Mouse (Mus musculus) lung, embryonic 14.5 days (tissue): ENCODE results near the gene Gm2564. TPM values are rescaled to one million over a fixed set of nuclear protein-coding genes. Genes with fewer than 3 reads are reported as not detected.
"Not testable (repeated sequence)": the region's sequence is repeated elsewhere in the genome, so short reads cannot be mapped to it uniquely, and the experiment has no call there.

Experiments
- ATAC-seq: fragments of 200-750 bp; cut with Nextera tagmentation; 2 replicates; pipeline ENCODE4 v1.8.0; 2017; ENCODE audit warnings: mild to moderate bottlenecking, moderate TSS enrichment, moderate library complexity; ENCODE audit not compliant: insufficient read depth
- DNase-seq: peaks from one replicate; pipeline ENCODE4 v3.0.0-alpha.2; 2015
- H3K27ac ChIP-seq: fragments of 300-500 bp; sonication (generic); 2 replicates; pipeline ENCODE4 v1.5.1; 2014; ENCODE audit warnings: low read depth, mild to moderate bottlenecking, moderate library complexity
- H3K27me3 ChIP-seq: fragments of 300-500 bp; sonication (generic); 2 replicates; pipeline ENCODE4 v1.6.1; 2014; ENCODE audit warnings: low read length, control low read depth; ENCODE audit not compliant: insufficient read depth
- H3K36me3 ChIP-seq: fragments of 300-500 bp; sonication (generic); 2 replicates; pipeline ENCODE4 v1.6.1; 2014; ENCODE audit warnings: control low read depth; ENCODE audit not compliant: insufficient read depth
- H3K4me1 ChIP-seq: fragments of 300-500 bp; sonication (generic); 2 replicates; pipeline ENCODE4 v1.6.1; 2014; ENCODE audit warnings: antibody characterized with exemption, control low read depth; ENCODE audit not compliant: insufficient read depth
- H3K4me2 ChIP-seq: fragments of 300-500 bp; sonication (generic); 2 replicates; pipeline ENCODE4 v1.6.1; 2014; ENCODE audit warnings: mild to moderate bottlenecking
- H3K4me3 ChIP-seq: fragments of 300-500 bp; sonication (generic); 2 replicates; pipeline ENCODE4 v1.5.1; 2014; ENCODE audit warnings: low read depth, low read length
- H3K9ac ChIP-seq: fragments of 300-500 bp; sonication (generic); 2 replicates; pipeline ENCODE4 v1.6.1; 2014
- H3K9me3 ChIP-seq: fragments of 300-500 bp; sonication (generic); 2 replicates; pipeline ENCODE4 v1.6.1; 2016; ENCODE audit warnings: low read depth, low read length, control low read depth
- WGBS: fragments of 180-500 bp; shearing (Covaris S2); extraction: QIAGEN DNeasy Blood & Tissue Kit; methylation state at CpG from one replicate; pipeline ENCODE4 v1.1.7; 2014; 5-methylcytosine and 5-hydroxymethylcytosine counted together
- polyA plus RNA-seq: library from polyadenylated mRNA; unstranded; fragments of >200 nt; fragmentation: Nextera tagmentation; extraction: Ambion mirVana; gene quantifications from 2 replicates; pipeline ENCODE4 v1.2.1, GENCODE M21; 2014

Gene Gm2564
- not detected in 2 replicates for polyA plus RNA-seq

DNA sequence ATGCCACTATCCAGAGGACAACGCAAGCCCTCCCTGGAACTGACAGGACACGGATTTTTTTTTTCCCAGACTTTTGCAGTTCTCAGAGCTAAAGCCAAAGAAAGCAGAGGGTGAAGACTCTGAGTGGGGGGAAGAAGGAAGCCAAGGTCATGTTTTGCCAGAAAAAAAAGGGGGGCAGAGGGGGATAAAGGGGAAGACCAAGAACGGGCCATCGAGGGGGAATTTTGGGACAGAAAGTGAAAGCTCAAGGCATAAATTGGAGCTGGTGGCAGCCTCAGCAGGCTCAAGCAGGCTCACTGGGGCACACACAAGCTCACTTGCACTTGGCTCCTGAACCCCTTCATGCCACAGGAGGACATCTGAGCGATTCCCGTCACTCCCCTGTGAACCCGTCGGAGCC is at the start of gene Gm2564:
Gene Gm2564, plus strand, starts transcription at position 301 of the 400 bp plus-strand sequence.
- no CpG with 5 or more reads among the region's 8 CpGs for WGBS
- not testable (repeated sequence) for H3K4me1 ChIP-seq, H3K27ac ChIP-seq, H3K36me3 ChIP-seq, H3K27me3 ChIP-seq, DNase-seq, H3K9ac ChIP-seq, ATAC-seq, H3K4me3 ChIP-seq, H3K9me3 ChIP-seq, H3K4me2 ChIP-seq

DNA sequence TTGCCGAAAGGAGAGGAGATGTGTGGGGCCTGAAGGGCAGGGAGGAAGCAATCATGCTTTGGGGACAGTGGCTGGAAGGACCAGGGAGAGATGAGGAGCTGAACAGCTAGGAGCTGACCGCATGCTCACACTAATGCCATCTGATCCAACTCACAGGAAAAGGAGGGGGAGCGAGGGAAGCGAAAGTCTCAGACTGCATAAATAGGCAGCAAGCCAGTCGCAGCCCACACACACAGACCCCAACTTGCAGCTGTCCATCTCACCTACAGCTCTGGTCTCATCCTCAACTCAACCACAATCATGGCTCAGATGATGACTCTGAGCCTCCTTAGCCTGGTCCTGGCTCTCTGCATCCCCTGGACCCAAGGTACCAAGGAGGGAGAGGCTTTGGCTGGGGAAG is 17.6 kb upstream of the Gm2564 start, which contains the start of gene Gm10591:
Gene Gm10591, plus strand, starts transcription at position 301 of the 400 bp plus-strand sequence.
- not testable (repeated sequence) for H3K4me1 ChIP-seq, H3K27ac ChIP-seq, ATAC-seq, H3K27me3 ChIP-seq, H3K9me3 ChIP-seq, H3K4me2 ChIP-seq, H3K36me3 ChIP-seq, H3K9ac ChIP-seq, H3K4me3 ChIP-seq, DNase-seq
- WGBS, result no CpG with 5 or more reads among the region's 5 CpGs

DNA sequence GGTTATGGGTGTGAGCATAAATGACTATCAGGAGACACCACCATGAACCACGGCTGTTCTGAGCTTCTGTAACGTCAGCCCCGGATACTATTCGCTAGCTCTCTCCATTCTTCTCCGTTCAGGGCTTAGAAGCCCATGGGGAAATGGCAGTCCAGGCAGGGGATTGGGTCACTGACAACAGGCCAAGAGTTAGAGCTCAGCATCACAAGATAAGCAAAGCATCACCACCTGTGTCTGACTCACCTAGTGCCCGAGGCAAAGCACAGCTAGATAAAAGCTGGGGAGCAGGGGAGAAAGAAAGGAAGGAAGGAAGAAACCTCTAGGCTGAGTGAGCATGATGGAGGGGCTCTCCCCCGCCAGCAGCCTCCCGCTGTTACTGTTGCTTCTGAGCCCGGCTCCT is 25.4 kb downstream of the Gm2564 start, which contains the start of gene Ccl27b:
Gene Ccl27b, plus strand, starts transcription at position 301 of the 400 bp plus-strand sequence.
- H3K4me1 ChIP-seq, H3K27me3 ChIP-seq, DNase-seq, H3K9me3 ChIP-seq, H3K4me3 ChIP-seq, H3K36me3 ChIP-seq, H3K27ac ChIP-seq, H3K4me2 ChIP-seq, H3K9ac ChIP-seq, ATAC-seq: not testable (repeated sequence)
- WGBS, result no CpG with 5 or more reads among the region's 9 CpGs

DNA sequence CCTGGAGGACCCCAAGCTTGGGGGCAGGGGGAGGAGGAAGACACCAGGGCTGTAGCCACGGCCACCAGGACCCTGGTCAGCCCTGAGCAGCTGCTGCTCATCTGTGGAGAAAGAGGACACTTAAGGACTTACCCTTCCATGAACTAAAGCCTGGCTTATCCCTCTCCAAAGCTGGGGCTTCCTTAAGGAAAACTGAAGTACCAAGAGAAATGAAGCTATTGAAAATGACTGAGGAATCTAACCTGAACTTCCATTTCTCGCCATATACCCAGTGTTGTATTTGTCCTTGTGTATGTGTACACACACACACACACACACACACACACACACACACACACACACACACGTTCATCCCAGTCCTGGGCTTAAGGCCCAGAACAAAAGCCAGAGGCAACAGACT is 32.3 kb downstream of the Gm2564 start, which contains the start of gene Il11ra2:
Gene Il11ra2, minus strand, starts transcription at position 101 of the 400 bp plus-strand sequence.
- not testable (repeated sequence) for H3K4me3 ChIP-seq, DNase-seq, H3K27me3 ChIP-seq, H3K36me3 ChIP-seq, H3K27ac ChIP-seq, H3K9me3 ChIP-seq, H3K9ac ChIP-seq, H3K4me1 ChIP-seq, H3K4me2 ChIP-seq, ATAC-seq
- no CpG with 5 or more reads among the region's 3 CpGs for WGBS

DNA sequence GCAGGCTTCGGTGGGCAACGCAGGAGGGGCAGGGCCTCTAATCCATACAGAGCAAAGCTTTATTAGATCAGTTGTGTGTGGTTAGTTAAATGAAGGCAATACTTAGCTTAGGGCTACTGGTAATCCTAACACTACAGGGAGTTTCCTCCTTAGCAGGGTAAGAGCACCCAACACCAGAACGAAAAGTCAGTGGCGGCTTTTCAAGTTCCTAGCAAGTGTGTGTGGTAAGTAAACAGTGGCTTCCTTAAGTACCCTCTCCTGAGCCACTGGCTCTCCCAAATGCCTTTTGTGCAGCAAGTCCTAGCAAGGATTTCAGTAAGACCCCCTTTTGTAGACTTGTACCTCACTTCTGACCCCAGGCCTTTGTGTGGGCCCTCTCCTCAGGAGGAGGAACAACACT is 45.9 kb downstream of the Gm2564 start:
- not testable (repeated sequence) for H3K27me3 ChIP-seq, DNase-seq, H3K27ac ChIP-seq, H3K9me3 ChIP-seq, H3K4me1 ChIP-seq, H3K36me3 ChIP-seq, H3K9ac ChIP-seq, H3K4me3 ChIP-seq, H3K4me2 ChIP-seq
- whole genome bisulfite sequencing, result no CpG with 5 or more reads among the region's 4 CpGs
- ATAC-seq, result peak; percentile 63; the same call in 1 of the 2 replicates

DNA sequence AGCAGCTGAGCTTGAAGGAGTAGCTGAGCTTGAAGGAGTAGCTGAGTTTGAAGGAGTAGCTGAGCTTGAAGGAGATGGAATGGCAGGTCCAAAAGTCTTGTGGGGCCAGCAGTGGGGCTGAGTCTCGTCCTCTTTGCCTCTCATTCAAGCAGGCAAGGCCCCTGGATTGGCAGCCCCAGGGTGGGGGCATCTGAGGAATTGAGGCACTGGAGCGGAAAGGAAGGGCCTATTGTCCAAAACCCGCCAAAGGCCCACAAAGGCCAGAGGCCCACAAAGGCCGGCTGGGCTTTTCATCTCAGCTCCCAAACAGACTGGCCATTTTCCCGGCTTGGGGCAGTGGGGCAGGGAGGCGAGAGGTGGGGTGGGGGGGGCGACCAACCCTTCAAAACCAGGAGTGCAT is 49.8 kb downstream of the Gm2564 start:
- not testable (repeated sequence) for H3K9me3 ChIP-seq, ATAC-seq, DNase-seq, H3K4me2 ChIP-seq, H3K27me3 ChIP-seq, H3K27ac ChIP-seq, H3K4me3 ChIP-seq, H3K36me3 ChIP-seq, H3K4me1 ChIP-seq, H3K9ac ChIP-seq
- no CpG with 5 or more reads among the region's 7 CpGs for WGBS

DNA sequence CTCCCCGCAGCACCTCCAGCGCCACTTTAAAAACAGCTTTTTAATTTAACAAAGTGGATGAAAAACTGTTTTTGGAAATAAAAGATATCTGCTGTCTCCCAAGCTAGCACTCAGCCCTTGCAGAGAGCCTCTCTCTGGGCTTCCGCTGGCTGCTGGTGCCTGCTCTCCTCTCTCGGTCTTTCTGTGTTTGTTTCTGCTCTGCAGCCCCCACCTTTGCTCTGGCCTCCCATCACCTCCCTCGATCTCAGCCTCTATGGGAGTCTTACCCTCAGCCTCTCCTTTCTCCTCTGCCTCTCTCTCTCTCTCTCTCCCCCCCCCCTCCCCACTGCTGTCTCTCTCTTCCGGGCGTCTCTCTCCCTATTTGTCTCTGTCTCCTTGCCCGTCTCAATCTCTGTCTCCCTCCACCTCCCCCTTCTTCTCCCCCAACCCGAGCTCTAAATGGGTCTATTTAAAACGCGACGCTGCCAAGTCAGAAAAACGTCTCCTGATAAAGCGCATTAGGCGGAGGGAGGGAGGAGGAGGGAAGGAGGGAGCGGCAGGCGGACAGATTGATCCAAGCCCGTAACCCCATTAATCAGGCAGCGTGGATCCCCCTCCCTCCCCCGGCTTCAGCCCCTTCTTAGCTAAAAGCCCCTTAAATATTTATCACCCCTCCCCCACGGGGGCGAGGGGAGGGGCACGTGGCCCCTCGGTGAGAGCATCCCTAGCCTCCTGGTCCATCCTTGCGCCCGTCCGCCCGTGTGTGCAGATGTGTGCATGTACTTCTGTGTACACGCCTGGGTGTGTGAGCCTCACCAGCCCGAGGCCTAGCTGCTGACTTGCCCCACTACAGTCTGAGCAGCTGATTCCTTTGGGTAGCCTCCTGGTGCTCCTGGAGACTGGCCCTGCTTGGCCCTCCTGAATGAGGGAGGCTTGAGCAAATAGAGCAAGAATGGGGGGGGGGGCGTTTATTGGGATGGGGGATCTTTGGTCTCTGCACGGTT is 51.1 kb downstream of the Gm2564 start:
- no CpG with 5 or more reads among the region's 32 CpGs for WGBS
- H3K9ac ChIP-seq, H3K36me3 ChIP-seq, H3K27ac ChIP-seq, H3K4me2 ChIP-seq, H3K27me3 ChIP-seq, H3K9me3 ChIP-seq, H3K4me1 ChIP-seq, H3K4me3 ChIP-seq, DNase-seq: not testable (repeated sequence)
- ATAC-seq, result peak; percentile 54; the same call in 1 of the 2 replicates

Other genes starting within 250 kb of the Gm2564 start
- gene Gm21586, start 190.3 kb upstream of the Gm2564 start, polyA plus RNA-seq, result not detected in 2 replicates
- not detected in 2 replicates for gene Gm2163, start 163.0 kb upstream of the Gm2564 start, polyA plus RNA-seq
- 0.16 TPM in 1 of 2 replicates, not detected in the other for gene Fam205a2, start 101.5 kb upstream of the Gm2564 start, polyA plus RNA-seq
- gene Gm10591, start 17.5 kb upstream of the Gm2564 start, polyA plus RNA-seq, result 0.61 and 2.1 TPM in 2 replicates
- not detected in 2 replicates for gene Ccl27b, start 25.5 kb downstream of the Gm2564 start, polyA plus RNA-seq
- not detected in 2 replicates for gene Il11ra2, start 32.2 kb downstream of the Gm2564 start, polyA plus RNA-seq
- 0.45 TPM in 1 of 2 replicates, not detected in the other for gene 4930578G10Rik, start 105.8 kb downstream of the Gm2564 start, polyA plus RNA-seq
- not detected in 2 replicates for gene Ccl19, start 126.9 kb downstream of the Gm2564 start, polyA plus RNA-seq
- gene Ccl21a, start 144.3 kb downstream of the Gm2564 start, polyA plus RNA-seq, result 57.4 and 77.5 TPM in 2 replicates
- 0.05 TPM in 1 of 2 replicates, not detected in the other for gene Fam205a1, start 224.2 kb downstream of the Gm2564 start, polyA plus RNA-seq
- 0.12 and 0.38 TPM in 2 replicates for gene Gm12394, start 227.1 kb downstream of the Gm2564 start, polyA plus RNA-seq
- 0.25 and 0.42 TPM in 2 replicates for gene Fam205c, start 244.5 kb downstream of the Gm2564 start, polyA plus RNA-seq